Mouse (Mus musculus) testis, adult 2 months (tissue): ENCODE data around the gene Fam129b. TPM values are rescaled to one million over a fixed set of nuclear protein-coding genes. Genes with fewer than 3 reads are reported as not detected.

ENCODE experiments used
- H3K27ac ChIP-seq: fragments of 200-500 bp; 2 replicates; pipeline ENCODE4 v1.5.1; 2012; ENCODE audit warnings: low read depth, low read length; ENCODE audit not compliant: control insufficient read depth, insufficient read depth
- H3K27me3 ChIP-seq: fragments of 200-500 bp; 2 replicates; pipeline ENCODE4 v1.6.1; 2012; ENCODE audit warnings: mild to moderate bottlenecking, low read length, moderate library complexity; ENCODE audit not compliant: control insufficient read depth, insufficient read depth
- H3K36me3 ChIP-seq: fragments of 200-500 bp; 2 replicates; pipeline ENCODE4 v1.6.1; 2012; ENCODE audit warnings: mild to moderate bottlenecking, low read length; ENCODE audit not compliant: control insufficient read depth, insufficient read depth
- H3K4me1 ChIP-seq: fragments of 200-500 bp; 2 replicates; pipeline ENCODE4 v1.6.1; 2012; ENCODE audit warnings: low read length; ENCODE audit not compliant: control insufficient read depth, insufficient read depth
- H3K4me3 ChIP-seq: fragments of 200-500 bp; 2 replicates; pipeline ENCODE4 v1.5.1; 2012; ENCODE audit warnings: low read depth, mild to moderate bottlenecking, low read length, moderate library complexity, mixed read lengths; ENCODE audit not compliant: control insufficient read depth
- CTCF ChIP-seq: fragments of 200-500 bp; IDR thresholded peaks from 2 replicates; pipeline ENCODE4 v1.5.1; 2012; ENCODE audit warnings: low read depth, mild to moderate bottlenecking, inconsistent platforms, low read length, moderate library complexity; ENCODE audit not compliant: control insufficient read depth, insufficient read depth, insufficient replicate concordance
- POLR2A ChIP-seq: fragments of 200-500 bp; IDR thresholded peaks from 2 replicates; pipeline ENCODE4 v1.6.1; 2012; ENCODE audit warnings: low read depth, mild to moderate bottlenecking, inconsistent platforms, low read length, moderate library complexity; ENCODE audit not compliant: control insufficient read depth
- polyA plus RNA-seq: library from polyadenylated mRNA; depleted of rRNA; stranded (reverse); fragments of >200 nt; gene quantifications from 2 replicates; pipeline ENCODE4 v1.2.3, GENCODE M21; 2012; rRNA removed

Fam129b gene
- polyA plus RNA-seq, 1 experiment: 2.0 TPM

DNA sequence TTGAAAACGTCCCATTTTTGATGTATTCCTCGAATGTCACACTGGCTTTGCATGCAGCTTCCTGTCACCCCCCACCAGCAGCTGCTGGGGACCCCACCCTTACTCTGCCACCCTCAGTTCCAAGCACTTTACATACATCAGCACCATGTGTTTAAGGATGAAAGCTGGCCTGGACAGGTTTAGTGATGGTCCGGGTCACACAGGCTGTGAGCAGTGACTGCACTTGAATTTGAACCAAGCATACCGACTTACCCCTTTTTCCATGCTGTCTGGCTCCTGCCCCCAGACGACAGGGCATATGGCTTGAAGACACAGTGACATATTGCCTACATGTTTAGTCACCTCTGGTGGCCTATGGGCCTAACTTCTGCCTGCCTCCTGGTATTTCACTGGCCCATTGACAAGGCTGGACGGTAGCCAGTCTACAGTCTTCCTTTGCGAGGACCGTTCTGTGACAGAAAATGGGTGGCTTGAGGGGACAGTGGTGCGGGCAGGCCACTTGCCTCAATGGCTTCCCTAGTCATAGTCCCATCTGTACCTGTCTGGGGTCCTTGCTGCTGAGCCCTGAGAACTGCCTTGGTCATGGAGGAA lies 92.2 kb downstream of the Fam129b start:
- Histone ChIP-seq H3K27me3 (no peaks in the 10 kb centered on the region), H3K4me1 (peaks cover 10% of the 10 kb centered on the region), H3K4me3 (no peak overlapping the region), H3K36me3 (no peaks in the 10 kb centered on the region), H3K27ac (no peak overlapping the region)
- TF ChIP-seq POLR2A: no peak
- no peak for TF ChIP-seq CTCF

DNA sequence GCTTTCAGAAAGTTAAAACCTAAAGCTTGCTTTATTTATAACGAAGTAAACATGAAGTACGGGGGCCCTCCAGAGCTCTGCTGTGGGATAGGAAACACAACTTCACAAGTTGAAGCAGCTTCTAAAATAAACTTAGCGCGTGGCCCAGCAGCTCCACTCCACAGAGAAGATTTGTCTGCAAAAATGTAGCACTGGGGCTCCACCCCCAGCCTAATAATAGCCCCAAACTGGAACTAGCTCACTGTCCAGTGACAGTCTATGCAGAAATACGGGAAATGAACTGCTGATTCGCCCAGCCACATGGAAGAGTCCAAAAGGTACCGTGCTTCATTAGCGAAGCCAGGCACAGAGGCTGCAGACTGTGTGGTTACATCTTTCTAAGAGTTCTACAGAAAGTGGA lies 93.4 kb downstream of the Fam129b start:
- H3K27me3 ChIP-seq: no peaks in the 10 kb centered on the region
- no peaks in the 10 kb centered on the region for H3K36me3 ChIP-seq
- H3K4me1 ChIP-seq: peaks cover 10% of the 10 kb centered on the region
- H3K27ac ChIP-seq: no peak overlapping the region
- H3K4me3 ChIP-seq: no peak overlapping the region
- TF ChIP-seq CTCF: no peak
- no peak for TF ChIP-seq POLR2A

DNA sequence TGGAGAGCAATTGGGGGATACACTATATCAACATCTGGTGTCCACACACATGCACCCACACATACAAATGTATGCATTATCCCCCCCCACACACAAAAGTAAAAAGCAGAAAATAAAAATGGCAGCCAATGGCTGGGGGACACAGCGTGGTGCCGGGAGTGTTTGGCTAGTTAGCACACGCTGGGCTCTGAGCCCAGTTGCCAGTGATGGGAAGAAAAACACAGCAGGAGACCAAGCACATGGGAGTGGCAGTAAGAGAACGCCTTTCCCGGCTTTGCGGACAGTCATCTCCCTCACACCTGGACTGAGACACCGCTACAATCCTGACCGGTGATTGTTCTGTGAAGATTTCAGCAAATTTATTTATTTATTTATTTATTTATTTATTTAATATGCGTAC lies 95.3 kb downstream of the Fam129b start:
- no peak for TF ChIP-seq CTCF
- TF ChIP-seq POLR2A: no peak
- Histone ChIP-seq H3K4me3 (no peak overlapping the region), H3K36me3 (no peaks in the 10 kb centered on the region), H3K27me3 (no peaks in the 10 kb centered on the region), H3K4me1 (peaks cover 10% of the 10 kb centered on the region), H3K27ac (no peak overlapping the region)

DNA sequence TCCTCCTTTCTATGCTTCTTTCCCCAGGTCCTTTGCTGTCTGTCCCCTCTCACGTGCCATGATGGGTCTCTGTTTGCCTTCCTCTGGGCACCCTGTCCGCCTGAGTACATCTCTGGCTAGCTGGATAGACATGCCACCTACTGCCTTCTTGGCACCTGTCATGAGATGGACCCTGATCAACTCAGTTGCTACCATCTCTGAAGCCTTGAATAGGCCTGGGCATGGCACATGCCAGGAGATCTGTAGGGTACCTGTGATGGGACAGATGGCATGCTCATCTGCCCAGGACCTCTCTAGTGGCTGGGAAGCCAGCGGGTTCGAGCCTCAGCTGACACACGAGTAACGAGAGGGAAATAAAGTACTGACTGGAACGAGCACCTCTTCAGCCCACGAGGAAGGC lies 98.3 kb downstream of the Fam129b start:
- H3K27me3 ChIP-seq: no peaks in the 10 kb centered on the region
- no peak for TF ChIP-seq CTCF
- no peak for TF ChIP-seq POLR2A
- no peaks in the 10 kb centered on the region; the same call in 1 of the 2 replicates for H3K36me3 ChIP-seq
- H3K4me3 ChIP-seq: no peak overlapping the region
- no peaks in the 10 kb centered on the region for H3K4me1 ChIP-seq
- H3K27ac ChIP-seq: no peak overlapping the region

Other genes with a start within 250 kb of the Fam129b start
- 6.5 and 7.9 TPM in 2 replicates for gene Eng, start 229.5 kb upstream of the Fam129b start, polyA plus RNA-seq
- gene Fpgs, start 172.0 kb upstream of the Fam129b start, polyA plus RNA-seq: 39.4 and 45.3 TPM in 2 replicates
- gene Cdk9, start 163.0 kb upstream of the Fam129b start, polyA plus RNA-seq: 105 and 121 TPM in 2 replicates
- gene Sh2d3c, start 155.1 kb upstream of the Fam129b start, polyA plus RNA-seq: 1.9 and 2.3 TPM in 2 replicates
- 0.10 and 0.16 TPM in 2 replicates for gene 6330409D20Rik, start 135.1 kb upstream of the Fam129b start, polyA plus RNA-seq
- 17.9 and 18.3 TPM in 2 replicates for gene Tor2a, start 118.9 kb upstream of the Fam129b start, polyA plus RNA-seq
- 132 and 146 TPM in 2 replicates for gene Ttc16, start 100.5 kb upstream of the Fam129b start, polyA plus RNA-seq
- 24.7 and 34.2 TPM in 2 replicates for gene Ptrh1, start 100.3 kb upstream of the Fam129b start, polyA plus RNA-seq
- 51.6 and 54.7 TPM in 2 replicates for gene Cfap157, start 91.7 kb upstream of the Fam129b start, polyA plus RNA-seq
- gene Stxbp1, start 28.9 kb upstream of the Fam129b start, polyA plus RNA-seq: 12.9 and 15.2 TPM in 2 replicates
- 151 and 167 TPM in 2 replicates for gene Rpl12, start 85.4 kb downstream of the Fam129b start, polyA plus RNA-seq
- 4.6 and 5.3 TPM in 2 replicates for gene Lrsam1, start 85.5 kb downstream of the Fam129b start, polyA plus RNA-seq
- gene Slc2a8, start 106.0 kb downstream of the Fam129b start, polyA plus RNA-seq: 50.8 and 62.8 TPM in 2 replicates